Mouse (Mus musculus) bone marrow, adult 2 months (tissue): Measurements from ENCODE around the gene Dpyd. TPM values are rescaled to one million over a fixed set of nuclear protein-coding genes. Genes with fewer than 3 reads are reported as not detected.

ENCODE experiments used
- H3K27ac ChIP-seq: fragments of 200-500 bp; 2 replicates; pipeline ENCODE4 v1.5.1; 2012; ENCODE audit warnings: low read depth, mild to moderate bottlenecking, control low read depth, inconsistent platforms, low read length; ENCODE audit not compliant: control insufficient read depth, poor library complexity, insufficient read depth
- H3K4me1 ChIP-seq: fragments of 200-500 bp; 2 replicates; pipeline ENCODE4 v1.6.1; 2011; ENCODE audit warnings: low read length; ENCODE audit not compliant: control insufficient read depth, insufficient read depth
- H3K4me3 ChIP-seq: fragments of 200-500 bp; replicated peaks from 2 replicates; pipeline ENCODE3; 2011; ENCODE audit warnings: mild to moderate bottlenecking, low read depth, low read length, control low read depth; ENCODE audit not compliant: control insufficient read depth
- CTCF ChIP-seq: fragments of 200-500 bp; IDR thresholded peaks from 2 replicates; pipeline ENCODE4 v1.5.1; 2011; ENCODE audit warnings: low read length, control low read depth; ENCODE audit not compliant: control insufficient read depth, insufficient read depth
- POLR2A ChIP-seq: fragments of 200-500 bp; IDR thresholded peaks from 2 replicates; pipeline ENCODE4 v1.6.1; 2011; ENCODE audit warnings: low read depth, mild to moderate bottlenecking, control low read depth, low read length, borderline replicate concordance; ENCODE audit not compliant: control insufficient read depth
- WGBS: fragments of 180-500 bp; shearing (Covaris S2); methylation state at CpG from one replicate; pipeline ENCODE4 v1.1.7; 2018; 5-methylcytosine and 5-hydroxymethylcytosine counted together
- polyA plus RNA-seq: library from polyadenylated mRNA; stranded (reverse); fragments of >200 nt; gene quantifications from 2 replicates; pipeline ENCODE4 v1.2.4, GENCODE M21; 2011; ENCODE audit warnings: low replicate concordance; ENCODE audit not compliant: missing spikeins, insufficient read depth, insufficient read length

The Dpyd gene
- polyA plus RNA-seq, 1 experiment: 1.5 TPM

- WGBS: 77% methylated on average over 5 of the region's 5 CpGs
- TF ChIP-seq CTCF (no peak), POLR2A (no peak)
- Histone ChIP-seq H3K4me3 (no peak overlapping the region), H3K4me1 (no peaks in the 10 kb centered on the region), H3K27ac (no peak overlapping the region)
Measured at GRCm38 (mm10) chr3:118663987-118664692, 102.2 kb downstream of the Dpyd start.

- Histone ChIP-seq H3K27ac (no peak overlapping the region), H3K4me3 (no peak overlapping the region), H3K4me1 (no peaks in the 10 kb centered on the region)
- 68% methylated on average over 10 of the region's 10 CpGs for WGBS
- TF ChIP-seq POLR2A: no peak
- TF ChIP-seq CTCF: no peak
Measured at GRCm38 (mm10) chr3:118674121-118674745, 112.3 kb downstream of the Dpyd start.

DNA sequence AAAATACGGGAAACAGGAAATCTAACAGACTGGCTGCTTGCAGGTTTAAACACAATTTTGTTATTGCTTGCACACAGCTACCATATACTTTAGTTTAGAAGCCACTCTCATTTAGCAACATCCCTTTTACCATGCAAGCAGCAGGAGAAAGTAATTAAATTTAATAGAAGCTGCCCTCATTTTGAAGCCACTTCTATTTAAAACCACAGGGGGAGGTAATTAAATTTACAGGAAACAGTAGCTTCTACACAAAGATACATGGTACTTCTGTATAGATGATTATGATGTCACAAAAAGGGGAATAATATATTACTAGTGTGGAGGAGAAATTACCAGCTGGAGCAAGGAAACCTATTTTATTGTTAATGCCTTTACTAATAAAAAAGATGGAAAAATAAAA, 113.5 kb downstream of the Dpyd start:
- Histone ChIP-seq H3K27ac (no peak overlapping the region), H3K4me3 (no peak overlapping the region), H3K4me1 (no peaks in the 10 kb centered on the region)
- 15% methylated on average over 1 of the region's 1 CpGs for WGBS
- TF ChIP-seq POLR2A (no peak), CTCF (no peak)

DNA sequence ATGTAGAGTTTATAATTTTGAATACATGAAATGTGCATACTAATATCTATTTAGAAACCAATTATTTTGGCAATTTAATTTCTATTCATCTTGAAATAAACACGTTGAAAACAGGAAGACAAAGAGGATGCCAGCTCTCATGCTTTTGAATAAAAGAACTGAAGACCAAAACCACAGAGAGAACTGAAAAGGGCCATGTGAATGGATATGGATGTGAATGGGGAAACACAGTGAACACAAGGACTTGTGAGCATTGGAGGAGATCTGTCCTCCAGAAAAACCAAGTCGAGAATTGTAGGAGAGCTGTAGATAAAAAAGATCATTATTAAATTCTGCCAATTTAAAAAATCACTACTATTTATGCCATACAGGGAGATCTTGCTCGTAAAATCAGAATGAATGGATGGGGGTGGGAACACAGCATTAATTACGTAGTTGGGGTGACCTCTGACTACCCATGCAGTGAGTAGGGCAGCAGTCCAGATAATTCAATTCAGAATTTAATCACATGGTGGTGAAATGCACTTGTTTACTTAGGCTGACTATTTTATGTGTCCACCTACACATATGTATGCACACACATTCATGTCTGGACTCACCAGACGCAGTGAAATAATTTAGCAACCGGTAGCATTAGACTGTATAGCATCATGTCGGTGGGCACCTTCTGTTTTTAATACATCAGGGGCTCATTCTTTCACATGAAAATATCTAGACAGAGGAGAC, 114.3 kb downstream of the Dpyd start:
- Histone ChIP-seq H3K27ac (no peak overlapping the region), H3K4me3 (no peak overlapping the region), H3K4me1 (no peaks in the 10 kb centered on the region)
- TF ChIP-seq POLR2A (no peak), CTCF (no peak)
- 60% methylated on average over 7 of the region's 7 CpGs for WGBS

- TF ChIP-seq POLR2A (no peak), CTCF (no peak)
- H3K4me3 ChIP-seq: no peak overlapping the region
- 45% methylated on average over 4 of the region's 4 CpGs for WGBS
Measured at GRCm38 (mm10) chr3:118680803-118681202, 118.9 kb downstream of the Dpyd start.

GRCm38 (mm10) chr3:118750269-118750668, 188.3 kb downstream of the Dpyd start:
- Histone ChIP-seq H3K4me1 (no peaks in the 10 kb centered on the region), H3K4me3 (no peak overlapping the region), H3K27ac (no peak overlapping the region)
- WGBS: 74% methylated on average over 3 of the region's 3 CpGs
- TF ChIP-seq CTCF (no peak), POLR2A (no peak)

More at GRCm38 (mm10) chr3:118680803-118681202, 118.9 kb downstream of the Dpyd start:
- Histone ChIP-seq H3K27ac (no peak overlapping the region), H3K4me1 (no peaks in the 10 kb centered on the region)

GRCm38 (mm10) chr3:118753623-118754022, 191.7 kb downstream of the Dpyd start:
- 49% methylated on average over 2 of the region's 2 CpGs for whole genome bisulfite sequencing
- TF ChIP-seq CTCF: no peak
- TF ChIP-seq POLR2A: no peak
- Histone ChIP-seq H3K27ac (no peak overlapping the region), H3K4me3 (no peak overlapping the region), H3K4me1 (no peaks in the 10 kb centered on the region)

DNA sequence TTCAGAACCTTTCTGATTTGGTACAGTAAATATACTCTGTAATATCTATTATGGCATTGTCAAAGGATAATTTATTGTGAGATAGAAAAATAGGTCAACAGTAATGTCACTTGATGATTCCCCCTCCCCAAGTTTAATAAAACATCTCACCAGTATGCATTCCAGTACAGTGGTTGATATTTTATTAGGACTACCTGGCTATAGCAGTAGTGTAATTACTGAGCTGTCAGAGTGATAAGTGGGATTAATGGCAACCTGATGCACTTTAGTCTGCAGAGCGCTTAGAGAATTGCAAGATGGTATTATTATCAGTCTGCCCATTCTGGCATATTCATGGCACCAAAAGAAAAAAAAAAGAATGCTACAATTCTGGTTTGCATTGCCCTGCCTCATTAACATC, 194.2 kb downstream of the Dpyd start:
- H3K4me3 ChIP-seq: no peak overlapping the region
- TF ChIP-seq POLR2A: no peak
- TF ChIP-seq CTCF: no peak
- H3K4me1 ChIP-seq: no peaks in the 10 kb centered on the region
- H3K27ac ChIP-seq: no peak overlapping the region
- 69% methylated on average over 1 of the region's 1 CpGs for WGBS

- no peak for TF ChIP-seq CTCF
- TF ChIP-seq POLR2A: no peak
- Histone ChIP-seq H3K4me3 (no peak overlapping the region), H3K4me1 (no peaks in the 10 kb centered on the region), H3K27ac (no peak overlapping the region)
- WGBS: 74% methylated on average over 1 of the region's 1 CpGs
Measured at GRCm38 (mm10) chr3:118812885-118813284, 251.0 kb downstream of the Dpyd start.
